Mouse (Mus musculus) embryo, embryonic 11.5 days (tissue): ENCODE measurements around the gene Commd8.
"Not testable (repeated sequence)": the region's sequence is repeated elsewhere in the genome, so short reads cannot be mapped to it uniquely, and the experiment has no call there.

Experiments
- DNase-seq: peaks from one replicate; pipeline ENCODE4 v3.0.0-alpha.2; 2012; ENCODE audit warnings: low read depth, low spot score

Commd8 gene

DNA sequence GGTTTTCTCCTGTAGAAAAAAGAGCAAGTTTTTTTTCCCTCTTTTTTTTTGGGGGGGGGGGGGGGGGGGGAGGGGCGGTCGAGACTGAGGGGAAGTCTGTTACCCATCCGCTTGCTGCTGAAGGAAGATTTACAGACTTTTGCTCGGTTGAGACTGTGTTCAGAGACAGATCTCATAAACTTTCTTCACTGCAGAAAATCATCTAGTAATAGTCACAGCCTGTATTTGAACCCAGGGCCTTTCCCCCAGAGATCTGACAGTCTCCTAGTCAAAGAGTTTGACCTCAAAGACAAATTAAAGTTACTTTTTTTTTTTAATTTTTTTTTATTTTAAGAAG is 264 bp upstream of the Commd8 start:
- no peak for DNase-seq

- DNase-seq = no peak
Measured at GRCm38 (mm10) chr5:72164386-72164785, 3.6 kb downstream of the Commd8 start.

GRCm38 (mm10) chr5:72162855-72163254 is 5.1 kb downstream of the Commd8 start:
- no peak for DNase-seq

DNA sequence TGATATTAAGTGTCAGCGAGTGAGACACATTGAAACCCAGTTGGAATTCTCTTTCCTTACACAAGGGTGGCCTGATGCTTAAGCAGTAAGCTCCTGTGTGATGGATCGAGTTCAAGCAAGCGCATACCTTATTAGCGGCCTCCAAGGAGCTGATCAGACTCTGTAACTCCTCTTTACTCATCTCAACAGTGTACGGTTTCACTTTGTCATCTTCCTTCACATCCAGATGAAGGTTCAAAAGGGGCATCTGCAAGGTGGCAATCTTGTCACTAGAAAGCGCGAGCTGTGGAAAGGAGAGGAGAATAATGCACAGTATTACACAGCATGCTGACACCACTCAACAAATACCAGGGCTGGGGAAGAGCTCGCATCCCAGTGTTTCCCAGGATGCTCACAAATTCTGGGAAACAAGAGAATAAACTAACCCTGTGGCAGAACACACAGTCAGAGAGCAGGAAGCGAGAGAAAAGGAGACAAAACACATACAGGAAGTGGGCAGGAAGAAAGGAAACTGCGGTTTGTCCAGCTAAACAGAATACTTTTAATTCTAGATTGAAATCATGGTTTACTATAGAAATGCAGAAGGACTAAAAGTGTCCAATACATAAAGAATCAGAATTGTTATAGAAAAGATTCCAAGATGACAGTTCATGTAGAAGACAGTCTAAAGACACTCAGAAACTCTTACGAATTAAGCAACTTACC is 7.1 kb downstream of the Commd8 start:
- DNase-seq = no peak

- no peak for DNase-seq
Measured at GRCm38 (mm10) chr5:72159537-72159936, 8.5 kb downstream of the Commd8 start.

GRCm38 (mm10) chr5:72158667-72159066 is 9.3 kb downstream of the Commd8 start:
- DNase-seq = no peak

GRCm38 (mm10) chr5:72156598-72156997 is 11.4 kb downstream of the Commd8 start:
- DNase-seq = no peak

DNA sequence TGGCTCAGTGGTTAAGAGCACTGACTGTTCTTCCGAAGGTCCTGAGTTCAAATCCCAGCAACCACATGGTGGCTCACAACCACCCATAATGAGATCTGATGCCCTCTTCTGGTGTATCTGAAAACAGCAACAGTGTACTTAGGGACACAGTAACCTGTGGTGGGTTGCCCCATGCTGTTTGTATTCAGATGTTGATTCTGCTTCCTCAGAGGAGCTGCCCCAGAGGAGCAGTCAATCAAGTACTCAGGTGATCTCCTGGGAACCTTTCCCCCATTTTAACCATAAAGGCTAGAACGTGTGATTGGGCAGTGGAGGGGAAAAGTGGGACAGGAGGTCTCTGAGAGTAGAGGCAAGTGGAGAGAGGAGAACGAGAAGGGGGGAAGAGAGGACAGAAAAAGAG is 12.3 kb downstream of the Commd8 start:
- DNase-seq = not testable (repeated sequence)

DNA sequence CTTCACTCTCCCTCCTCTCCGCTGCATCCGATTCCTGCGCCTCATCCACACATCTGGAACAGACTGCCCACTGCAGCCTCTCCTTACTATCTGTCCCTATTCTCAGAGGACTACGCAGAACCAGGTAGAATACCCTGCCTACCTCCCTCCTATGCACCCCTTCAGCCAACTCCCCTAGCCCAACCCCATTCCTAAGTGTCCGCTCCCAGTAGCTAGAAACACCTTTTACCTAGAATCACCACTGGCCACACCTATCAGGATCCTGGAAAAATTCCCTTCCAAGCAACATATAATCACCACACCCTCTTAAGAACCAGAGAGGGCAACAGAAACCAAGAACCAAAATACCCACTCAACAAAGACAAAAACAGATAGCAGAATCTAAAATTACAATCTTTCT is 17.1 kb downstream of the Commd8 start:
- no peak for DNase-seq

DNA sequence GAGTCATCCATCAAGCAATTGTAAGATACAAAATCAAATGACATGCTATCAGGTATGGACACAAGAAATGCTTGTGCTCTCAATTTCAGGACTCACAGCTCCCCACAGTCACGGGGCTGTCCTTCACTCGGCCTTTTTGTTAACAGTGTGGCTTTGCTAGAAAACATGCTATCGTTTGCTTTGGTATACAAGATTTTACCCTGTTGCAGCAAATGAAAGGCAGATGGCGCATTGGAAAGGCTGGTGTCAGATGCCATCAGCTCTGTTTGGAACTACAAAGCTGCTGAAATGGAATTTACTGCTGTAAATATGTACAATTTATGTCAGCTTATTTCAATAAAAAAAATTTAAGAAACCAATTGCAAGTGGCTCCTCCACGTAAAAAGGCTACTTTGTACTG is 19.3 kb downstream of the Commd8 start:
- DNase-seq = no peak

GRCm38 (mm10) chr5:72139619-72140018 is 28.4 kb downstream of the Commd8 start:
- DNase-seq = no peak

- no peak for DNase-seq
Measured at GRCm38 (mm10) chr5:72138256-72138655, 29.7 kb downstream of the Commd8 start.

DNA sequence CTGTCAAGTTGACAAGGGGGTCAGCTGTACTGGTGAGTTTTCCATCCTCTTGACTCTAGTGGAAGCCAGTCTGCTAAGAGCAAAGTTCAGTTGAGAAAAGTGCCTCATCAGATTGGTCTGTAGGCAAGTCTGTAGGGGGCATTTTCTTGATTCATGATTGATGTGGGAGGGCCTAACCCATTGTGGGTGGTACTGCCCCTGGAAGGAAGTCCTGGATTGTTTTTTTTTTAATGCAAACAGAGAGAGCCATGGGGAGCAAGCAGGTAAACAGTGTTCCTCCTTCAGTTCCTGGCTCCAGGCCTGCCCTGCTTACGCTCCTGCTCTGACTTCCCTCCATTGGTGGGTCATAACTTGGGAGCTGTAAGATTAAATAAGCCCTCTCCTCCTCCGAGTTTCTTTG is 34.1 kb downstream of the Commd8 start:
- no peak for DNase-seq

DNA sequence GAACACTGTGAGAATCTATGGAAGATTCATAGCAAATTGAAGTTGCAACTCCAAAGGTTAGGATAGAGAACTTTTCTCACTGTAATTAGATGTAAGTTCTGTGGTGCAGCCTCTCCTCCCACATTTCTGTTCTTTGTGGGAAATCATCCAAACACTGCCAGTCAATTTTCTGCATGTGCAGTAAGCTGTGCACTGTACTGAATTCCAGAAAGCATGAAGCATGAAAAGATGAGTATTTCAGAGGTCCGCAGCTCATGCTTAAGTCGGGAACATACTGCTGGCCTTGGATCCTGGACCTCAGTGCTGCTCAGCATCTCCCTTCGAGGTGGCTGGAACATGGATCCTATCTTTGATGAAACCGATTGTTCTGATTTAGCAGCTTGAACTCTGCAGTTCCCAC is 41.3 kb downstream of the Commd8 start:
- no peak for DNase-seq

- DNase-seq = no peak
Measured at GRCm38 (mm10) chr5:72122414-72123037, 45.5 kb downstream of the Commd8 start.
